Mouse (Mus musculus) adrenal gland, postnatal 14 days (tissue): ENCODE results near the gene Irgc1. TPM values are rescaled to one million over a fixed set of nuclear protein-coding genes. Genes with fewer than 3 reads are reported as not detected.
A peak's percentile ranks its signal among the peaks of the same experiment; 100 is the strongest.

Source experiments
- DNase-seq: peaks from one replicate; pipeline ENCODE4 v3.0.0; 2021; ENCODE audit warnings: mixed read lengths
- total RNA-seq: library from RNA; stranded (reverse); gene quantifications from 2 replicates; pipeline ENCODE4 v1.2.3, GENCODE M21; 2021

The Irgc1 gene
- total RNA-seq, 1 experiment from 2014 or later = not detected

DNA sequence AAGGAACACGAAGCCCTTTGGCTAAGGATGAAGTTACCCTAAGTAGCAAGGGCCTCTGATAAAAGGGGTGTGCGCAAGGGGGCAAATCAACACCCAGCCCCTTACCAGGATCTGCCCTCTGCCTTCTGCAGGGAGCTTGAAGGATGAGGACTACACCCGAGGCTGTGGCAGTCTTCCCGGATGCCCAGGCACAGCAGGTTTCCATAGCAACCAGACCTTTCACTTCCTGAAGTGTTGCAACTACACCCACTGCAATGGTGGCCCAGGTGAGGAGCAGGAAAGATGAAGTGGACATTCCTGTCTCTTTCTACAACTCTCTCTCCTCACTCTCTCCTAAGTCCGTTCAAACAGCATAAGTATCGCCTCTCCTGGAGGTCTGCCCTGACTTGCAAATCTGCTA, 20.3 kb upstream of the Irgc1 start:
- no peak for DNase-seq

DNA sequence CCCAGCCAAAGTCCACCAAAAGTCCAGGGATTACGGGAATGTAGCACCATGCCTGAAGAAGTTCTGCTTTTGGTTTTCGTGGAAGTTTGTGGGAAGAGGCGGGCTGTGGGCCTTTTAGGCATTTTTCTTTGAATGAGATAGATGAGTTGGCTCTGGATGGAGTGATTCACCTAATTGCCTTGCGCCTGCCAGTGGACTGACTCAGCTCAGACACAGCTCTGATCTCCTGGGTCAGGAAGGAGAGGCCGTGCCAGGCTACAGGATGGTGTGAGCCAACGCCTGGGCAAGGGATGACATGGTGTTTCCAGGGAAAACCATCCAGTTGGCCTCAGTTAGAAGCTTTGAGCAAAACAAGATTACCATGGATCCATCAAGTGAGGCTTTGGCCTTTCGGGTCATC, 18.3 kb upstream of the Irgc1 start:
- DNase-seq = peak; percentile 84

DNA sequence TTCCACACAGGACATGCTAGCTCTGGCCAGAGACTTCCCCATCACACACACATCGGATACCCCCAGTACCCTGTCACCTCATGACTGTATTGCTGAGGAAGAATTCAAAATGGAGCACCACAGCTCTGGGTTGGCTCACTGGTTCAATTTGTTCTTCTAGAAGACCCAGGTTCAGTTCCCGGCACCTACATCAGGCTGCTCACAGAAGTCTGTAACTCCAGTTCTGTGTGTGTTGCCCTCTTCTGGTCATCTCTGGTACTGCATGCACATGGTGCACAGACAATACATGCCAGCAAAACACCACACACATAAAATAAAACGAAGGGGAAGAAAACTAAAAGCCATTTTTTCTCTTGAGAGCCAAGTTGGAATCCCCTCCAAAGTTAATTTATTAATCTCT, 17.0 kb upstream of the Irgc1 start:
- DNase-seq = no peak

GRCm38 (mm10) chr7:24467886-24468285, 15.8 kb upstream of the Irgc1 start:
- no peak for DNase-seq

DNA sequence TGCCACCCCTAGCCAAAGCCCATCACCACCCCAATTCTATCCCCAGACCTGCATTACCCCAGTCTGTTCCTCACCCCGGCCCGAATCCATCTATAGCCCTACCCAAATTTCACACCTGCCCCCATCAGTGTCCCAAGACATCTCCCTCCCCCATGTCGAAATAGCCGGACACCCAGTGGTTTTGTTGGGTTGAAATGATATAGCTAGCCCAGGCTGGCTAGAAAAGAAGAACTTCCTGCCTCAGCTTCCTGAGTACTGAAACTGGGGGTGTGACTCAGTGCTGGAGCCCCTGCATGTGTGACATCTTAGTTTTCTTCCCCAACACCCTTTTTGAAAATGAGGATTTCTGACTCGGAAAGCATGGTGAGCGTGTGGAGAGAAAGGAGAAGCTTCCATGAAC, 14.7 kb upstream of the Irgc1 start:
- DNase-seq = no peak

GRCm38 (mm10) chr7:24462388-24463319, 10.6 kb upstream of the Irgc1 start, which contains the start of gene Plaur:
Gene Plaur (plus strand): TSS chr7:24462484.
- DNase-seq = peak; percentile 59

- DNase-seq = peak; percentile 79
These were observed 9.4 kb upstream of the Irgc1 start for GRCm38 (mm10) chr7:24461376-24462051.

GRCm38 (mm10) chr7:24459843-24460242, 7.7 kb upstream of the Irgc1 start:
- DNase-seq = peak; percentile 43

GRCm38 (mm10) chr7:24459440-24459839, 7.3 kb upstream of the Irgc1 start:
- no peak for DNase-seq

DNA sequence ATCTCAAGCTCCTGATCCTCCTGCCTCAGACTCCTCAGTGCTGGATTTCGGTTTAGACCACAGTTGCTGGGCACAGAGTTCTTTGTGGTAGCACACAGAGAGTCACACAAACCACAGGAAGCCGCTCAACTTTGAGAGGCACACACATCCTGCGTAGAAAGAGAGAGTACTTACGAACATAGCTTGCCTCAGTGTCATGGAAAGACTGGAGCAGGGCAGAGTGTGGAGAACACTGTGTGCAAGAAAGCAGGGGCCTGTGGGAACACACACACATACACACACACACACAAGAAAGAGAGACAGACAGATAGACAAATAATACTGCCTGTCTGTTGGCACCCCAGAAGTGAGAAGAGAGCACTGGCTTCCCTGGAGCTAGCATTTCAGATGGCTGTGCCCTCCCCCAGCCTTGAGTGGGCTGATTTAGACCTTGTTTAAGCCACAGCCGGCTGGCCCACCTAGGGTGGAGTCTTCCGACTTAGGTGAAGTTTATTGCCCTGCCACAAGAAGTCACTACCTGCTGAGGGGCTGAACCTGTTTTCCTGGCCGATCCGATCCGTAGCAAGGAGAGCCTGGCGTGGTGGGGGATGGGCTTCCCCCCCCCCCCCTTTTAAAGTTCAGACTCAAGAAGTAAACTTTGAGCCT, 5.8 kb upstream of the Irgc1 start:
- DNase-seq = no peak

GRCm38 (mm10) chr7:24455726-24456125, 3.6 kb upstream of the Irgc1 start:
- no peak for DNase-seq

DNA sequence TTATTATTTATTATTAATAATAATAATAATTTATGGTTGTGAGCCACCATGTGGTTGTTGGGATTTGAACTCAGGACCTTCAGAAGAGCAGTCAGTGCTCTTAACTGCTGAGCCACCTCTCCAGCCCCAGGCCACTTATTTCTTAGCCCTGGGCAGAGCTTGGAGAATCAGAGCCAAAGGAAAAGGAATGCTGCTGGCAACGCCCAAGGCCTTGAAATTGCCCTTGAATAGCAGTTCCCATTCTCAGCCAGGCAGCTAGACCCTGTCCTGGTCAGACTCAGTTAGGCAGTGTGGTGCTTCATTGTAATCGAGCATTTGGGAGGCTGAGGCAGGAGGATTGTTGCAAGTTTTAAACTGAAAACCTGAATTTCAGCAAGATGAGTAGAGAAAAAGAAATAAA, 2.1 kb upstream of the Irgc1 start:
- DNase-seq = no peak

DNA sequence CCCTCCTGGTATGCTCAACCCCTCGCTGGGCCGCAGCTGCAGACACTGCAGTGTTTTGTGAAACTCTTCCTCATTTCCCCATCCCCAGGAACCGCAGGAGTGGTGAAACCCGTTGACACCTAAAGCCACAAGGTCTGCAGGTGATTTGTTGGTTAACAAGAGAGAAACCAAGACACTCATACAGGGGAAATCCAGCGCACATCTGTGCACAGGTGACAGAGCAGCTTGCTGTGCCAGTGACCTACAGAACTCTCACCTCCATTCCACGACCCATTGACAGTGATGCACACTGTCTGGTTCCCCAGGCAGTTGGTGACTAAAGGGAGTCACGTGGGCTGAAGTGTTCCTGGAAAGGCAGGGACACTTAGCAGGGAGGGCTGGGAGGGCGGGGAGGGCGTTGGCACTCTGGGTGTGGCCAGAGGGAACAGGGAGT, 1.5 kb downstream of the Irgc1 start:
- no peak for DNase-seq

DNA sequence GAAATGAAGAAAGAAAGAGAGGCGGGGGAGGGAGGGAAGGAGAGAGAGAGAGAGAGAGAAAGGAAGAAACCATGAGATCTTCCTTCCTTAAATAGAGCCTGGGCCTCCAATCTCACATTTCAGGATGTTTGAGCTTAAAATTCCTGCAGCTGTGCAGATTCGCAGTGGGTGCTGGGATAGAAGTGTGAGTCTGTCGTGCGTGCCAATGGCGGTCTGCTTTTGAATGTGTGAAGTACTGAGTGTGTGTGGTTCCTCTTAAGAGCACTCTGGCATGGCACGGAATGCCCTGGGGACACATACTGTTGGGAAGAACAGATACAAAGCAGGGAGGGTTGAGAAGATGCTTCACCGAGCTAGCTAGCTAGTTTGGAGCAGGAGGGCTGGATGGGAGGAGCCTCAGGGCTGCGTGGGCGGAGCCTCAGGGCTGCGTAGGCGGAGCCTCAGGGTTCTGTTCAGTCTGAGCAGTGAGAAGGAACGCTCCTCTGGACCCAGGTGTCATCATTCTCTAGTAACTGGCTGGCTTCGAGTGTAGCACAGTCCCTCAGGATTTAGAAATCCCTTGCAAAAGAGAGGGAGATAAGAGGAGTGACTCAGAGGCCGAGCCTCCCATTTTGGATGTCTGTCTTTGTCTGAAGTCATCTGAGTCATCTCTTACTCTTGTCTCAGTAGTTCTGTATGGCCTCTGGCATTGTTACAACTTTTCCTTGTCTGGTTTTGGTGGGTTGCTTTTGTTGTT, 3.1 kb downstream of the Irgc1 start:
- peak; percentile 69 for DNase-seq

- DNase-seq = no peak
These were observed 5.3 kb downstream of the Irgc1 start for GRCm38 (mm10) chr7:24446697-24447340.

DNA sequence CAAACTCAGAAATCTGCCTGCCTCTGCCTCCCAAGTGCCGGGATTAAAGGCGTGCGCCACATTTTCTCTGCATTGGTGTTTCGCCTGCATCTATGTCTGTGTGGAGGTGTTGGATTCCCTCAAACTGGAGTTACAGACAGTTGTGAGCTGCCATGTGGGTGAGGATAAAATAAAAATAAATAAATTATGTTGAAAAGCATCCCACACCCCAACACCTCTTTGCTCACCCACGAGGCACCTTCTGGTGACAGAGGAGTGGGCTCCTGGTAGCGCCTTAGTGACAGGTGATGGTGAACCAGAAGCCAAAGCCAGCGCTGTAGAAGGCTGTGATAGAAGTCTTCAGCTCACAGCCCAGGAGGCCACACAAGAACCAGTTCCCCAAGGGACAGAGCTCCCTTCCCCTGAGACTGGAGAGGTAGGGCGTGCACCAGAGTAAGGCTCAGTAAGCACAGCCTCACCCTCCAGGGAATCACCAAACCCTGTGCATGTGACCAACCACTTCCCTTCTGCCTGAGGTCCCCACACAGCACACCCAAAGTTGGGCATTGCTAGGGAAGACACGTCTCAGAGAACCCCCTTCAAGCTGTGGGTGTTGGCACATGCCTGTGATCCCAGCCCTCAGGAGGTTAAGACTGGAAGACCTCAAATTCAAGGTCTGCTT, 6.7 kb downstream of the Irgc1 start:
- DNase-seq = peak; percentile 36

- no peak for DNase-seq
These were observed 9.8 kb downstream of the Irgc1 start for GRCm38 (mm10) chr7:24442313-24442712.

- DNase-seq = peak; percentile 83
These were observed 10.3 kb downstream of the Irgc1 start for GRCm38 (mm10) chr7:24441785-24442184.

DNA sequence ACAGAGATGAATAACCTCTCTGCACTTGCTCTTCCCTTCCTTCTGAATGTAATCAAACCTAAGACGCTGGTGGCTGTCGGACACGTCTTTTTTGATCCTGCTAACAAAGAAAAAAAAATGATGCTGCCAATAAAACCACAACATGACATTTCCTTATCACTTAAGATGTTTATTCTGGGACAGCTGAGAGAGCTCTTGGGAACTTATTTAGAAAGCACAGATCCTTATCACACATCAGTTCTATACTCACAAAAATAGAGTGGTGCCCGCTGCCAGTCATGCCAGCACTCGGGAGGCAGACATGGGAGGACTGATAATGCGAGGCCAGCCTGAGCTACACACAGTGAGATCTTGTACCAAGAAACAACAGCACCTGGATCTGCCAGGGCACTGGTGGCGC, 12.2 kb downstream of the Irgc1 start:
- no peak for DNase-seq

DNA sequence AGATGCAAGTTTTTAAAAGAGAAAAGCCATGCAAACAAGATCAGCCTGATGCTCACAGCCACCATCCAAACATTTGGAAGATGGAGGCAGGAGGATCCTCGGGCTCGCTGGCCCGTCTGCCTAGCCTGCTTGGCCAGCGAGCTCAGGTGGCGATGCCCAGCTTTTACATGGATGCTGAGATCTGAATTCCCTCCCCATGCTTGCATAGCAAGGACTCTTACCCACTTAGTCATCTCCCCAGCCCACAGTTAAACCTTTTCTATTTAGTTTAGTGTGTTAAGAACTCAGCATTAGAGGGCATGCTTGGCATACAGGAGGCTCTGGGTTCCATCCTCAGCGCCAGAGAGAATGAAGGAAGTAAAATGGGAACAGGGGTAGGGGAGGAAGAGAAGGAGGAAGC, 12.9 kb downstream of the Irgc1 start:
- DNase-seq = no peak

DNA sequence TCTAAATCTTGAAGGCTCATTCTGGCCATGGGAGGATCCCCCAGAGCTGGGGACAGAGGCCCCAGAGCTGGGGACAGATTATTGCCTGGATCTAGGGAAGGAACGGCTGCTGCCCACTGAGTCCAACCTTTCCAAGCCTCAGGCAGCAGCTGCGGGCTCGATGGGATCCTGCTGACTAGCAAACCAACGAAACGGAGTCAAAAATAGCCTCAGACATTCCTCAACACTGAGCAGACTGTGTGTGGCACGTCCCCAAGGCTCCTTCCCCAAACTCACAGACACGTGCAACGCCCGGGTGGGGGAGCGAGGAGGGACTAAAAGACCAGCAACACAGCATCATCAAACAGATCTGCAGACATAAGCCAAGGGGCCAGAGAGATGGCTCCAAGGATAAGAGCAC, 14.1 kb downstream of the Irgc1 start:
- no peak for DNase-seq
